Mouse (Mus musculus) CH12F3 (cell line): ENCODE results near the gene Rbm38.

ENCODE experiments used
- in situ Hi-C: fragments of 300-500 bp; cut with MboI; formaldehyde crosslinking; loops from 2 replicates; pipeline ENCODE4 v1.14.3; 2020; ENCODE audit warnings: low sequenced_read_pairs

Gene Rbm38

GRCm38 (mm10) chr2:173050604-173051382 is 30.5 kb downstream of the Rbm38 start:
- in situ Hi-C loops: no loop called here

GRCm38 (mm10) chr2:173052881-173053280 is 32.6 kb downstream of the Rbm38 start:
- in situ Hi-C loops: no loop called here

- in situ Hi-C loops: no loop called here
Measured at GRCm38 (mm10) chr2:173053846-173054245, 33.5 kb downstream of the Rbm38 start.

- in situ Hi-C loops: no loop called here
Measured at GRCm38 (mm10) chr2:173056303-173056881, 36.1 kb downstream of the Rbm38 start.

- in situ Hi-C loops: no loop called here
Measured at GRCm38 (mm10) chr2:173056882-173057315, 36.6 kb downstream of the Rbm38 start.

GRCm38 (mm10) chr2:173057623-173058022 is 37.3 kb downstream of the Rbm38 start:
- in situ Hi-C loops: no loop called here

GRCm38 (mm10) chr2:173058263-173058662 is 38.0 kb downstream of the Rbm38 start:
- in situ Hi-C loops: no loop called here

- in situ Hi-C loops: no loop called here
Measured at GRCm38 (mm10) chr2:173060450-173060849, 40.2 kb downstream of the Rbm38 start.

- in situ Hi-C loops: no loop called here
Measured at GRCm38 (mm10) chr2:173061443-173062351, 41.4 kb downstream of the Rbm38 start.

- in situ Hi-C loops: no loop called here
Measured at GRCm38 (mm10) chr2:173063219-173063618, 42.9 kb downstream of the Rbm38 start.

GRCm38 (mm10) chr2:173064864-173065263 is 44.6 kb downstream of the Rbm38 start:
- in situ Hi-C loops: no loop called here

GRCm38 (mm10) chr2:173072948-173073347 is 52.6 kb downstream of the Rbm38 start:
- in situ Hi-C loops: no loop called here

GRCm38 (mm10) chr2:173073666-173074065 is 53.4 kb downstream of the Rbm38 start:
- in situ Hi-C loops: no loop called here

GRCm38 (mm10) chr2:173076921-173077320 is 56.6 kb downstream of the Rbm38 start:
- in situ Hi-C loops: loop anchor here (5.0 kb wide), 1 partner anchor 75 kb away; the partner anchor contains the start of gene Rae1

- in situ Hi-C loops: loop anchor here (5.0 to 10.0 kb wide), 3 partner anchors 78 to 605 kb away; partner anchors contain the start of genes Fam209 and Rae1
Measured at GRCm38 (mm10) chr2:173079766-173080549, 59.7 kb downstream of the Rbm38 start.

- in situ Hi-C loops: loop anchor here (10.0 kb wide), 2 partner anchors 246 to 606 kb away; partner anchors contain the start of gene Fam209
Measured at GRCm38 (mm10) chr2:173080785-173081241, 60.5 kb downstream of the Rbm38 start.

GRCm38 (mm10) chr2:173082706-173083105 is 62.4 kb downstream of the Rbm38 start:
- in situ Hi-C loops: loop anchor here (10.0 kb wide), 2 partner anchors 248 to 608 kb away; partner anchors contain the start of gene Fam209

GRCm38 (mm10) chr2:173083106-173083505 is 62.8 kb downstream of the Rbm38 start:
- in situ Hi-C loops: loop anchor here (10.0 kb wide), 2 partner anchors 248 to 608 kb away; partner anchors contain the start of gene Fam209

GRCm38 (mm10) chr2:173083712-173084475 is 63.6 kb downstream of the Rbm38 start:
- in situ Hi-C loops: loop anchor here (10.0 kb wide), 2 partner anchors 249 to 609 kb away; partner anchors contain the start of gene Fam209
